Mouse (Mus musculus): Measurements from ENCODE around the gene Trim24.

Gene Trim24

GRCm38 (mm10) chr6:37863961-37864730, 6.5 kb upstream of the Trim24 start:
- DNase-seq (ENCODE audit: low spot score), result no peak

GRCm38 (mm10) chr6:37871137-37871851, 683 bp downstream of the Trim24 start:
- DNase-seq (ENCODE audit: low spot score), result no peak

- DNase-seq (ENCODE audit: low spot score), result no peak
These were observed 2.2 kb downstream of the Trim24 start for GRCm38 (mm10) chr6:37872861-37873260.

- no peak for DNase-seq (ENCODE audit: low spot score)
These were observed 3.1 kb downstream of the Trim24 start for GRCm38 (mm10) chr6:37873731-37874130.

GRCm38 (mm10) chr6:37878206-37878605, 7.6 kb downstream of the Trim24 start:
- no peak for DNase-seq (ENCODE audit: low spot score)

GRCm38 (mm10) chr6:37880586-37880985, 10.0 kb downstream of the Trim24 start:
- no peak for DNase-seq (ENCODE audit: low spot score)

- no peak for DNase-seq (ENCODE audit: low spot score)
These were observed 23.0 kb downstream of the Trim24 start for GRCm38 (mm10) chr6:37893586-37893985.

- DNase-seq (ENCODE audit: low spot score), result peak; percentile 25
These were observed 25.2 kb downstream of the Trim24 start for GRCm38 (mm10) chr6:37895646-37896435.

GRCm38 (mm10) chr6:37900221-37900620, 29.6 kb downstream of the Trim24 start:
- no peak for DNase-seq (ENCODE audit: low spot score)

- no peak for DNase-seq (ENCODE audit: low spot score)
These were observed 31.2 kb downstream of the Trim24 start for GRCm38 (mm10) chr6:37901791-37902190.

GRCm38 (mm10) chr6:37903810-37904209, 33.2 kb downstream of the Trim24 start:
- DNase-seq (ENCODE audit: low spot score), result no peak

- no peak for DNase-seq (ENCODE audit: low spot score)
These were observed 42.9 kb downstream of the Trim24 start for GRCm38 (mm10) chr6:37913525-37913924.

- no peak for DNase-seq (ENCODE audit: low spot score)
These were observed 54.5 kb downstream of the Trim24 start for GRCm38 (mm10) chr6:37925104-37925503.

GRCm38 (mm10) chr6:37926751-37927150, 56.1 kb downstream of the Trim24 start:
- no peak for DNase-seq (ENCODE audit: low spot score)

GRCm38 (mm10) chr6:37936498-37936897, 65.9 kb downstream of the Trim24 start:
- no peak for DNase-seq (ENCODE audit: low spot score)

- DNase-seq (ENCODE audit: low spot score), result no peak
These were observed 80.7 kb downstream of the Trim24 start for GRCm38 (mm10) chr6:37951306-37951705.

- no peak for DNase-seq (ENCODE audit: low spot score)
These were observed 96.8 kb downstream of the Trim24 start for GRCm38 (mm10) chr6:37967386-37967785.

GRCm38 (mm10) chr6:38007459-38007858, 136.8 kb downstream of the Trim24 start:
- DNase-seq (ENCODE audit: low spot score), result peak; percentile 50

- DNase-seq (ENCODE audit: low spot score), result no peak
These were observed 142.2 kb downstream of the Trim24 start for GRCm38 (mm10) chr6:38012829-38013228.
